Mouse (Mus musculus): Measurements from ENCODE around the gene Stab2.

DNA sequence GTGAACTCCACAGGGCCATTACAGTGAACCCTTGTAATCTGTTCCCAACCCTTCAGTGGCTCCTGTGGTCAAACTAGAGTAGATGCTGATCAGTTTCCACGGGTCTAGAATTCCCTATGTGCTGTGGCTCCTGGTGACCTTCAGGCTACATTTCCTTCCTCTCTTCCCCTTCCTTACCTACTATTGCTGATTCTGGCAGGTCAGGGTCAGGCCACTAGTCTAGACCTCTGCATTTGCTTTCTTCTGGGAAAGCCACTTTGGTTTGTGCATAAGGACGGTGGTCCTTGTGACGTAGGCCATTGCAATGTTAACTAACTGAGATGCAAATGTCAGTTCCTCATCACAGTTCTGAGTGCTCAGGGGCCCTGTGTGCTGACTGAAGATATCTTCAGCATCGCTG is 147.4 kb downstream of the Stab2 start:
- TF ChIP-seq CTCF (IDR thresholded peaks at IDR 0.05; ENCODE audit: borderline replicate concordance, extremely low read depth, insufficient read depth, insufficient read length): no peak
- no peak for TF ChIP-seq POLR2A (IDR thresholded peaks at IDR 0.05; ENCODE audit: borderline replicate concordance, extremely low read depth, insufficient read depth, insufficient read length, poor library complexity, severe bottlenecking)
